Mouse (Mus musculus) stomach, postnatal 0 days (tissue): ENCODE results near the gene Zfp428.

Experiments
- CTCF ChIP-seq: IDR thresholded peaks from 2 replicates; pipeline ENCODE4 v1.5.1; 2016; ENCODE audit warnings: antibody characterized with exemption, low read depth, mild to moderate bottlenecking, moderate library complexity
- EP300 ChIP-seq: optimal IDR thresholded peaks from 2 replicates; pipeline ENCODE3; 2016; ENCODE audit warnings: antibody characterized with exemption

- TF ChIP-seq CTCF (no peak), EP300 (no peak)
Observed at GRCm38 (mm10) chr7:24517654-24518053, 10.8 kb downstream of the Zfp428 start.
